Mouse (Mus musculus): Measurements from ENCODE around the gene Csf1.

DNA sequence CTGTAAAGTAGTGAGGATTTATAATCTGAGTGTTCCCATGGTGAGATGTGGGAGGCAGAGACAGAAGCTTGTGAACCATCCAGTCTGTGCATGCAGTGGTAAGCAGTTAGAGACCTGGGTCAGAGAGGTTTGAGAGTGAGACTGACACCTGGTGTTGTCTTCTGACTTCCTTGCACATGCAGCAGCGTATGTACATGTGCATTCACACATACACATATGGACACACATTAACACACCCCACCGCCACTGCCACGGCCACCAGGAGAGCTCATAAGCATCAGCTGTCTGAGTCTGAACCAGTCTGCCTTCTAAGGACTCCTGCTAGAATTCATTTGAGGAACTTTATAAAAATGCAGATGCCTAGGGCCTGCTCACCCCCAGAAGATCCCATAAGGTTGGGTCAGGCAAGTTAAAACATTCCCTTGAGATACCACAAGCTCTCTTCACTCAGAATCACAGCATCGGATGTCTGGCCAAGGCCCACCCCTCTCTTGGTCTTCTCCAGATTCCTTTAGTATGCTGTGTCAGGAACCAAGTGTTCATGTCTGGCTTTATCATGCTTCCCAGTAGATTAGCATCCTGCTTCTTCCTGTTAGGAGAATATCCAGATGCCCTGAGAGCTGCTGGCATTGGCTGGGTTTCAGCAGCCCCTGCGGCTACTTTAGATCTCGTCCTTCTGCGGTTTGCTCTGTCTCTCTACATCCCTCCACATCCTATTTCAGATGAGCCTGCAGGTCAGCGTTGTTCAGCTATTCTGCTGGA, 42.1 kb upstream of the Csf1 start:
- TF ChIP-seq CTCF (IDR thresholded peaks at IDR 0.05; ENCODE audit: extremely low read depth, insufficient read depth, insufficient read length, insufficient replicate concordance) (no peak), POLR2A (IDR thresholded peaks at IDR 0.05; ENCODE audit: low read depth, low read length) (no peak)
